Mouse (Mus musculus): ENCODE data around the gene Il12rb1. TPM values are rescaled to one million over a fixed set of nuclear protein-coding genes. Genes with fewer than 3 reads are reported as not detected.

Gene Il12rb1
- polyA plus RNA-seq, 1 experiment from 2014 or later = not detected

DNA sequence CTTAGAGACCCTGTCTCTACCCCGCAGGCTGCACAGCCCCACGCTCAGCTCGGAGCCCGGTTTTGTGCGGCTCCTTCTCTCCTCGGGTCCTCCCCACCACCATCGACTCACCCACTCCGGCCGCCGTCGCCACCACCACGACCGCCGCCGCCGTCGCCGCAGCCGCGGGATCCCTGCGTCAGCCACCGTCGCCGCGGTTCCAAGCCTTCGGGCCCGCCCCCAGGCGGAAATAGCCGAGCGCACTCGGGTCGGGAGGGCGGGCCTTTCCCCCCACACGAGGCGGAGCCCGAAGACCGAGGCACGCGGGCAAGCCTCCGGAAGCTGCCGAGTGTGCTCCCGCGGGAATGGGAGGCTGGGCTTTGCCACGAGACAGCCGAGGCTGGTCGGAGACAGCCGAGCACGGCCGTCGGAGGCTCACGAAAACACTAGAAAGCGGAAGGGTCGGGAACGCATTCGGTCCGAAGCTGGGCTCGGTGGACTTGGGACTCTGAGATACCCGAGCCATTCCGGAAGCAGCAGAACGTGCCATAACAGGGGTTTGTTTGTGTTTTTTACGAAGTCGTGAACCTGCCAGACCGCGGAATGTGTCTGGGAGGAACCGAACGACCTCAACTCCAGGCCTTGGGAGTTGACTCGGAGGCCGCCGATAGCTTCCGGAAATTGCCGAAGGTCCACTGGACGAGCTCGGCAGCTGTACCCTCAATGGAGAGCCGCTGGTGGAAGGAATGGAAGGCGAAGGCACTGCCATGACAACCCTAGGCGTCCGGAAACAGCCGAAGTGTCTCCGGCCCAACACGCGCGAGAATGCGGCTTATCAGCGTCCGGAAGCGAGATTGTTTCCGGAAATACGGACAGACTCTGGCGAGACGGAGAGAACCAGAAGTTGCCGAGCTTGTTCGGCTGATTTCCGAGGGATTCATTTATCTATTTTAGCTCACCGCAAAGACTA, 31.5 kb upstream of the Il12rb1 start, which contains the start of gene Pik3r2:
Gene Pik3r2, minus strand, starts transcription at position 218 of the 949 bp plus-strand sequence.
- Histone ChIP-seq H3K4me1 (ENCODE audit: control insufficient read depth, insufficient read depth, low read length) (peaks cover 11% of the 10 kb centered on the region; the same call in 1 of the 2 replicates), H3K36me3 (ENCODE audit: control insufficient read depth, insufficient read depth, low read length) (peaks cover 9% of the 10 kb centered on the region), H3K9me3 (ENCODE audit: control insufficient read depth, low read length) (no peaks in the 10 kb centered on the region), H3K4me3 (ENCODE audit: low read depth, low read length) (peak within 1 kb of the TSS; percentile 83), H3K27me3 (ENCODE audit: control insufficient read depth, insufficient read depth, low read length) (no peaks in the 10 kb centered on the region), H3K4me2 (ENCODE audit: low read depth) (peak within 1 kb of the TSS; percentile 97), H3K9ac (ENCODE audit: low read length) (peak within 1 kb of the TSS; percentile 96), H3K27ac (ENCODE audit: low read depth, low read length) (peak within 1 kb of the TSS; percentile 96)
- DNase-seq (ENCODE audit: low spot score) = peak; percentile 99
- peak; percentile 91 for ATAC-seq (ENCODE audit: insufficient read depth, low FRiP score, low TSS enrichment)
- WGBS = under 1% methylated on average over 86 of the region's 94 CpGs

DNA sequence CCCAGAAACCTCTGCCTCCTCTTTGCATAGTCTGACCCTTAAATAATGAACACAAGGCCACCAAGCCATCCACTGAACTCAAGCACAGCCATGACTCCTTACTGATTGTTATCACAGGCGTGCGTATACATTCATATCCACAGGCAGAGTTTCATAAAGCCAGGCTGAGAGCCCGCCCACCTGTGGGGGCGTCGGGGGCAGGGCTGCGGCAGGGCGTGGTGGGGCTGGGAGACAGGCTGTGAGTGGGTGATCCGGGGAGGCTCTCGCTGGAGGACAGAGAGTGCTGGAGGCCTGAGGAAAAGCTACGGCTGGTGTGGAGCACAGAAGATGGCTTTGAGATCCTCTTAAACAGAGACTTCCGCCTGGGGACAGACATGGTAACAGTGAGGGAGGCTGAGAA, 28.2 kb upstream of the Il12rb1 start:
- Histone ChIP-seq H3K27me3 (ENCODE audit: control insufficient read depth, insufficient read depth, low read length) (no peaks in the 10 kb centered on the region), H3K27ac (ENCODE audit: low read depth, low read length) (no peak overlapping the region), H3K4me2 (ENCODE audit: low read depth) (no peak overlapping the region), H3K4me3 (ENCODE audit: low read depth, low read length) (no peak overlapping the region), H3K4me1 (ENCODE audit: control insufficient read depth, insufficient read depth, low read length) (peaks cover 11% of the 10 kb centered on the region; the same call in 1 of the 2 replicates), H3K36me3 (ENCODE audit: control insufficient read depth, insufficient read depth, low read length) (peaks cover 7% of the 10 kb centered on the region), H3K9ac (ENCODE audit: low read length) (no peak overlapping the region), H3K9me3 (ENCODE audit: control insufficient read depth, low read length) (no peaks in the 10 kb centered on the region)
- DNase-seq (ENCODE audit: low spot score) (no peak), ATAC-seq (ENCODE audit: insufficient read depth, low FRiP score, low TSS enrichment) (no peak)
- 89% methylated on average over 11 of the region's 11 CpGs for WGBS

DNA sequence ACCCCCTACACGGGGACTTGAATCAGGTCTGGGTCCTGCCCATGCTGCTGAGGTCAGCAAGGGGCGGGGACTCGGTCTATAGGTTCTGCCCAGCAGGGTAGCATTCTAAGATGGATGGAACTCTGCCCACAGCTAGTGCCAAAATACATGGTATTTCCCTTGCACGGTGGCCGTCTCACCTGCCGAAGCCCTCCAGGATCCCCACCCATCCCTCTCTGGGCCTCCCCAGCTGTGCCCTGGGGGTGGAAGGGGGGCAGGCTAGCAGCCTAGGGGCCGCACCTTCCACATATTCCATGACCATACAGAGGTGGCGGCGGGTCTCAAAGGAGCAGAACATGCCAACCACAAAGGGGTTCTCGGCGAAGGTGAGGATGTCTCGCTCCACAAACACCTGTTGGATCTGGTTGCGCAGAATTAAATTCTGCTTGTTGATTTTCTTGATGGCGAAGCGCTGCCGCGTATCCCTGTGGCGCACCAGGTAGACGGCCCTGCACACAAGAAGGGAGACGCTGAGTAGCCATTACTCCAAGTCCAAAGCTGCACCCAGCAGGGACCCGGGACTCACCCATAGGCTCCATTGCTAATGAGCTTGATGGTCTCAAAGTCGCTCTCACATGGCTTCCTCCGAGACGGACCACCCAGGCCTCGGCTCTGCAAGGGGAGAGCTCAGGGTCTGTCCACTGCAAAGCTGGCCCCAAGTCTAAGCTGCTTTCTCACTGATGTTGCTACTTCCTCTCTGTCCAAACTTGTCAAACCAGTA, 21.8 kb upstream of the Il12rb1 start:
- H3K36me3 ChIP-seq (ENCODE audit: control insufficient read depth, insufficient read depth, low read length) = peaks cover 3% of the 10 kb centered on the region
- H3K4me2 ChIP-seq (ENCODE audit: low read depth) = no peak overlapping the region
- DNase-seq (ENCODE audit: low spot score) (no peak), ATAC-seq (ENCODE audit: insufficient read depth, low FRiP score, low TSS enrichment) (no peak)
- no peaks in the 10 kb centered on the region for H3K9me3 ChIP-seq (ENCODE audit: control insufficient read depth, low read length)
- WGBS = 85% methylated on average over 25 of the region's 25 CpGs
- peaks cover 9% of the 10 kb centered on the region for H3K4me1 ChIP-seq (ENCODE audit: control insufficient read depth, insufficient read depth, low read length)
- H3K27me3 ChIP-seq (ENCODE audit: control insufficient read depth, insufficient read depth, low read length) = no peaks in the 10 kb centered on the region
- H3K27ac ChIP-seq (ENCODE audit: low read depth, low read length) = no peak overlapping the region
- H3K9ac ChIP-seq (ENCODE audit: low read length) = no peak overlapping the region
- H3K4me3 ChIP-seq (ENCODE audit: low read depth, low read length) = no peak overlapping the region

- Histone ChIP-seq H3K4me3 (ENCODE audit: low read depth, low read length) (no peak overlapping the region), H3K36me3 (ENCODE audit: control insufficient read depth, insufficient read depth, low read length) (peaks cover 3% of the 10 kb centered on the region; the same call in 1 of the 2 replicates), H3K27me3 (ENCODE audit: control insufficient read depth, insufficient read depth, low read length) (no peaks in the 10 kb centered on the region), H3K9ac (ENCODE audit: low read length) (no peak overlapping the region), H3K27ac (ENCODE audit: low read depth, low read length) (no peak overlapping the region; the same call in 1 of the 2 replicates), H3K4me2 (ENCODE audit: low read depth) (no peak overlapping the region), H3K9me3 (ENCODE audit: control insufficient read depth, low read length) (no peaks in the 10 kb centered on the region), H3K4me1 (ENCODE audit: control insufficient read depth, insufficient read depth, low read length) (peaks cover 13% of the 10 kb centered on the region)
- 93% methylated on average over 3 of the region's 3 CpGs for WGBS
- DNase-seq (ENCODE audit: low spot score) (no peak), ATAC-seq (ENCODE audit: insufficient read depth, low FRiP score, low TSS enrichment) (no peak)
Measured at GRCm38 (mm10) chr8:70787051-70787445, 21.2 kb upstream of the Il12rb1 start.

GRCm38 (mm10) chr8:70787941-70788667, 20.1 kb upstream of the Il12rb1 start:
- Histone ChIP-seq H3K9ac (ENCODE audit: low read length) (peak overlapping the region; percentile 10; the same call in 1 of the 2 replicates), H3K4me3 (ENCODE audit: low read depth, low read length) (no peak overlapping the region), H3K27ac (ENCODE audit: low read depth, low read length) (no peak overlapping the region), H3K36me3 (ENCODE audit: control insufficient read depth, insufficient read depth, low read length) (peaks cover 3% of the 10 kb centered on the region; the same call in 1 of the 2 replicates), H3K27me3 (ENCODE audit: control insufficient read depth, insufficient read depth, low read length) (no peaks in the 10 kb centered on the region), H3K4me2 (ENCODE audit: low read depth) (peak overlapping the region; percentile 14; the same call in 1 of the 2 replicates), H3K9me3 (ENCODE audit: control insufficient read depth, low read length) (no peaks in the 10 kb centered on the region), H3K4me1 (ENCODE audit: control insufficient read depth, insufficient read depth, low read length) (peaks cover 19% of the 10 kb centered on the region)
- no peak for ATAC-seq (ENCODE audit: insufficient read depth, low FRiP score, low TSS enrichment)
- 14% methylated on average over 30 of the region's 30 CpGs for WGBS
- peak; percentile 70 for DNase-seq (ENCODE audit: low spot score)

GRCm38 (mm10) chr8:70789046-70789445, 19.2 kb upstream of the Il12rb1 start:
- Histone ChIP-seq H3K4me1 (ENCODE audit: control insufficient read depth, insufficient read depth, low read length) (peaks cover 24% of the 10 kb centered on the region), H3K9me3 (ENCODE audit: control insufficient read depth, low read length) (no peaks in the 10 kb centered on the region), H3K36me3 (ENCODE audit: control insufficient read depth, insufficient read depth, low read length) (no peaks in the 10 kb centered on the region), H3K9ac (ENCODE audit: low read length) (no peak overlapping the region), H3K27me3 (ENCODE audit: control insufficient read depth, insufficient read depth, low read length) (no peaks in the 10 kb centered on the region), H3K4me2 (ENCODE audit: low read depth) (no peak overlapping the region), H3K27ac (ENCODE audit: low read depth, low read length) (no peak overlapping the region), H3K4me3 (ENCODE audit: low read depth, low read length) (no peak overlapping the region)
- 79% methylated on average over 10 of the region's 10 CpGs for WGBS
- DNase-seq (ENCODE audit: low spot score) (no peak), ATAC-seq (ENCODE audit: insufficient read depth, low FRiP score, low TSS enrichment) (no peak)

DNA sequence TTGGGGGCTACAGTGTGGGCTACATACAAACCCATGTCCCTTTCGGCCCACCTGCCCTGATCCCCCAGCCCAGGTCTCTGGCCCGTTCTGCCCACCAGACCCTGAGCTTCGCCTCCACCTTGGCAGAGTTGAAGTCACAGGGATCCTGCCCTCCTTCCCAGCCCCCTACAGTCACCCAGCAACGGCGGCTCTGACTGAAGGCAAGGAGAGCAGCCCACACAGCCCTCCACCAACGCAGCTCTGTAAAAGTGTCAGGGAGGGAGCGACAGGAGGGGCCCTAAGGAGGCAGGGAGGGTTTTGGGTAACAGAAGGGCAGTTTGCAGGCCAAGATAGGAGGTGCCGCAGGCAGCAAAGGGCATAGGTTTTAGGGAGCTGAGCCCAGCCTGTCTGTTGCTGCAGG, 17.4 kb upstream of the Il12rb1 start:
- H3K27ac ChIP-seq (ENCODE audit: low read depth, low read length) = no peak overlapping the region
- H3K4me3 ChIP-seq (ENCODE audit: low read depth, low read length) = no peak overlapping the region
- WGBS = 68% methylated on average over 8 of the region's 8 CpGs
- peak overlapping the region; percentile 61; the same call in 1 of the 2 replicates for H3K4me2 ChIP-seq (ENCODE audit: low read depth)
- no peaks in the 10 kb centered on the region for H3K36me3 ChIP-seq (ENCODE audit: control insufficient read depth, insufficient read depth, low read length)
- no peak for ATAC-seq (ENCODE audit: insufficient read depth, low FRiP score, low TSS enrichment)
- peaks cover 24% of the 10 kb centered on the region for H3K4me1 ChIP-seq (ENCODE audit: control insufficient read depth, insufficient read depth, low read length)
- H3K9me3 ChIP-seq (ENCODE audit: control insufficient read depth, low read length) = no peaks in the 10 kb centered on the region
- DNase-seq (ENCODE audit: low spot score) = no peak
- H3K27me3 ChIP-seq (ENCODE audit: control insufficient read depth, insufficient read depth, low read length) = 0 out of 2 replicates have a peak, but pooled peaks cover 5% of the 10 kb centered on the region
- H3K9ac ChIP-seq (ENCODE audit: low read length) = peak overlapping the region; percentile 26

DNA sequence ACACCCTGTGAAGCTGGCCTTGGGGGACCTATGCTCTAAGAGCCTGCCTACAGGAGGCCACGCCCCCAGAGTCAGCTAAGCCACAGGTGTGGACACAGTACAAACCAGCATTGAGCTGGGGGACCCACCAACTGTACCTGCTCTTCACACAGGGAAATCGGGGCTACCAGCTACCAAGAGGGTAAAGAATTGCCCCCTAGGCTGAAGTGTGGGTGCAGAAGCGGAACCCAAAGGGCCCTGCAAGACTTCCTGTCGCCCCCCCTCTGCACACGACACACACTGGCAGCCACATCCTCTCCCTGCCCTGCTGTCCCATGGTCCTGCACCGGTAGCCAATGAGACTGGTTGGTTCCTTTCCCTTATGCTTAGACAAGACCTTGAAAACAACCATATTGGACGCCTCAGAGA, 17.0 kb upstream of the Il12rb1 start:
- H3K4me1 ChIP-seq (ENCODE audit: control insufficient read depth, insufficient read depth, low read length) = peaks cover 27% of the 10 kb centered on the region
- WGBS = 80% methylated on average over 7 of the region's 7 CpGs
- H3K4me2 ChIP-seq (ENCODE audit: low read depth) = peak overlapping the region; percentile 61
- no peaks in the 10 kb centered on the region for H3K36me3 ChIP-seq (ENCODE audit: control insufficient read depth, insufficient read depth, low read length)
- DNase-seq (ENCODE audit: low spot score) (no peak), ATAC-seq (ENCODE audit: insufficient read depth, low FRiP score, low TSS enrichment) (no peak)
- peaks cover 5% of the 10 kb centered on the region; the same call in 1 of the 2 replicates for H3K27me3 ChIP-seq (ENCODE audit: control insufficient read depth, insufficient read depth, low read length)
- H3K27ac ChIP-seq (ENCODE audit: low read depth, low read length) = no peak overlapping the region
- peak overlapping the region; percentile 45 for H3K4me3 ChIP-seq (ENCODE audit: low read depth, low read length)
- no peak overlapping the region for H3K9ac ChIP-seq (ENCODE audit: low read length)
- H3K9me3 ChIP-seq (ENCODE audit: control insufficient read depth, low read length) = no peaks in the 10 kb centered on the region
